Mouse (Mus musculus) ES-E14 (cell line): ENCODE measurements at regions not wholly inside any gene's neighbourhood (a gene's known extent, or its start where the extent isn't known, plus 50 kb on each side); places are given as distances from the start of the nearest gene placed in this dataset.
"Not testable (repeated sequence)": the region's sequence is repeated elsewhere in the genome, so short reads cannot be mapped to it uniquely, and the experiment has no call there.

Source experiments
- CHD2 ChIP-seq: IDR thresholded peaks from 2 replicates; pipeline ENCODE4 v1.6.1; 2014; ENCODE audit warnings: mild to moderate bottlenecking, low read depth, low read length, inconsistent platforms
- MAFK ChIP-seq: IDR thresholded peaks from 2 replicates; pipeline ENCODE4 v1.6.1; 2014; ENCODE audit warnings: mild to moderate bottlenecking, low read depth, low read length, inconsistent platforms; ENCODE audit not compliant: insufficient read depth
- ZNF384 ChIP-seq: IDR thresholded peaks from 2 replicates; pipeline ENCODE4 v1.6.1; 2012; ENCODE audit warnings: low read depth, low read length, inconsistent platforms

DNA sequence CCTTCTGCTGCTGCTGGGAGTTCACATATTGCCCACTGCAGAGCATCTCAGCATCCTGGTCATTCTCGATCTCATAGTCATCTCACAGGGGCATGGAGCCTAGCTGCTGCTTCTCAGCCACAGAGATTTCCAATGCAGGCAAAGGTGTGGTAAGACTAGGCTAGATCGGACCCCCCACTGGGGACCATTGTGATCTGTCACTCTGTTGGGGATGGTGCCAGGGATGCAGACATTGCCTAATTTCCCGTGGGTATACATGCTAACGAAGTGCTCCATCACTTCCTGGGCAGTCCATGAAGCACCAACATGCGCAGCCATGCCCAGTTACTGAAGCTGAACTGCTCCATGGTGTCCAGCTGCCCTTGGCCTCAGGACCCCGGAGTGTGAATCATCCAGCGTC is 83.9 kb upstream of the Pwp1 start:
- not testable (repeated sequence) for TF ChIP-seq CHD2, MAFK, ZNF384
